Mouse (Mus musculus) C2C12 (cell line): ENCODE measurements around the gene C3. TPM values are rescaled to one million over a fixed set of nuclear protein-coding genes. Genes with fewer than 3 reads are reported as not detected.
A peak's percentile ranks its signal among the peaks of the same experiment; 100 is the strongest.

Experiments
- H3K27me3 ChIP-seq: one replicate; pipeline ENCODE4 v1.6.1; 2011; ENCODE audit not compliant: control insufficient read depth, insufficient read depth, insufficient read length
- H3K36me3 ChIP-seq: one replicate; pipeline ENCODE4 v1.6.1; 2011; ENCODE audit not compliant: control insufficient read depth, insufficient read depth
- H3K4me3 ChIP-seq: one replicate; pipeline ENCODE4 v1.5.1; 2011; ENCODE audit warnings: mild to moderate bottlenecking, control low read depth; ENCODE audit not compliant: poor library complexity, insufficient read depth, severe bottlenecking
- H3K79me2 ChIP-seq: one replicate; pipeline ENCODE4 v1.6.1; 2011; ENCODE audit not compliant: control insufficient read depth, insufficient read depth
- H3K79me3 ChIP-seq: one replicate; pipeline ENCODE4 v1.6.1; 2011; ENCODE audit warnings: low read depth, control low read depth
- H3ac ChIP-seq: one replicate; pipeline ENCODE3; 2011; ENCODE audit warnings: low read depth; ENCODE audit not compliant: control insufficient read depth, insufficient read length
- CEBPB ChIP-seq: IDR thresholded peaks from one replicate; pipeline ENCODE4 v1.6.1; 2011; ENCODE audit warnings: low read depth, mild to moderate bottlenecking, control low read depth, moderate library complexity
- CTCF ChIP-seq: IDR thresholded peaks from one replicate; pipeline ENCODE4 v1.5.1; 2011; ENCODE audit not compliant: control insufficient read depth, insufficient read depth, insufficient read length
- FOSL1 ChIP-seq: IDR thresholded peaks from one replicate; pipeline ENCODE4 v1.8.0; 2011; ENCODE audit warnings: mild to moderate bottlenecking, low read length; ENCODE audit not compliant: poor library complexity, insufficient read depth, severe bottlenecking
- MAX ChIP-seq: IDR thresholded peaks from one replicate; pipeline ENCODE4 v1.6.1; 2011; ENCODE audit warnings: mild to moderate bottlenecking, control low read depth
- MYOD1 ChIP-seq: IDR thresholded peaks from one replicate; pipeline ENCODE4 v1.6.1; 2011; ENCODE audit warnings: low read depth; ENCODE audit not compliant: control insufficient read depth, insufficient read length
- MYOG ChIP-seq: IDR thresholded peaks from one replicate; pipeline ENCODE4 v1.6.1; 2011; ENCODE audit not compliant: control insufficient read depth, insufficient read length; ENCODE audit errors: extremely low read depth
- USF1 ChIP-seq: IDR thresholded peaks from one replicate; pipeline ENCODE4 v1.6.1; 2011; ENCODE audit warnings: low read depth, mild to moderate bottlenecking, control low read depth, moderate library complexity
- polyA plus RNA-seq: library from polyadenylated mRNA; unstranded; fragments of >200 nt; fragmentation: generic; extraction: Trizol; gene quantifications from one replicate; pipeline ENCODE4 v1.2.1, GENCODE M21; 2012; ENCODE audit warnings: missing spikeins

C3 gene
- polyA plus RNA-seq, 1 experiment = 0.01 TPM

GRCm38 (mm10) chr17:57271301-57271700 is 43.4 kb upstream of the C3 start:
- Histone ChIP-seq H3K36me3 (no peaks in the 10 kb centered on the region), H3K27me3 (no peaks in the 10 kb centered on the region), H3K4me3 (no peak overlapping the region), H3K79me3 (no peaks in the 10 kb centered on the region), H3ac (no peak overlapping the region), H3K79me2 (no peaks in the 10 kb centered on the region)
- TF ChIP-seq MYOG (no peak), FOSL1 (no peak), USF1 (no peak), MAX (no peak), MYOD1 (no peak), CTCF (no peak), CEBPB (no peak)

GRCm38 (mm10) chr17:57267556-57268126 is 39.7 kb upstream of the C3 start:
- Histone ChIP-seq H3K79me3 (no peaks in the 10 kb centered on the region), H3K27me3 (no peaks in the 10 kb centered on the region), H3K79me2 (no peaks in the 10 kb centered on the region), H3ac (no peak overlapping the region), H3K36me3 (peaks cover 12% of the 10 kb centered on the region), H3K4me3 (no peak overlapping the region)
- TF ChIP-seq CEBPB (no peak), MYOD1 (peak; percentile 64)

- Histone ChIP-seq H3ac (no peak overlapping the region), H3K27me3 (no peaks in the 10 kb centered on the region), H3K79me3 (no peaks in the 10 kb centered on the region), H3K4me3 (no peak overlapping the region), H3K36me3 (peaks cover 32% of the 10 kb centered on the region), H3K79me2 (no peaks in the 10 kb centered on the region)
- no peak for TF ChIP-seq MYOD1
- no peak for TF ChIP-seq MAX
- no peak for TF ChIP-seq FOSL1
- TF ChIP-seq CEBPB = no peak
- TF ChIP-seq USF1 = no peak
- TF ChIP-seq MYOG = no peak
- no peak for TF ChIP-seq CTCF
Observed at GRCm38 (mm10) chr17:57264972-57265945, 37.3 kb upstream of the C3 start.

GRCm38 (mm10) chr17:57264164-57264563 is 36.2 kb upstream of the C3 start:
- Histone ChIP-seq H3K36me3 (peaks cover 43% of the 10 kb centered on the region), H3K27me3 (no peaks in the 10 kb centered on the region), H3ac (no peak overlapping the region), H3K79me3 (no peaks in the 10 kb centered on the region), H3K79me2 (no peaks in the 10 kb centered on the region), H3K4me3 (no peak overlapping the region)
- TF ChIP-seq MYOD1 (no peak), USF1 (no peak), FOSL1 (no peak), MYOG (no peak), CEBPB (no peak), MAX (no peak), CTCF (no peak)

- Histone ChIP-seq H3K27me3 (no peaks in the 10 kb centered on the region), H3K36me3 (peaks cover 54% of the 10 kb centered on the region), H3K79me3 (no peaks in the 10 kb centered on the region), H3ac (no peak overlapping the region), H3K4me3 (no peak overlapping the region), H3K79me2 (no peaks in the 10 kb centered on the region)
- TF ChIP-seq CTCF = no peak
- TF ChIP-seq FOSL1 = no peak
- no peak for TF ChIP-seq USF1
- no peak for TF ChIP-seq CEBPB
- no peak for TF ChIP-seq MAX
- no peak for TF ChIP-seq MYOD1
- TF ChIP-seq MYOG = no peak
Observed at GRCm38 (mm10) chr17:57262901-57263550, 35.1 kb upstream of the C3 start.
